In the genomic region with DNA sequence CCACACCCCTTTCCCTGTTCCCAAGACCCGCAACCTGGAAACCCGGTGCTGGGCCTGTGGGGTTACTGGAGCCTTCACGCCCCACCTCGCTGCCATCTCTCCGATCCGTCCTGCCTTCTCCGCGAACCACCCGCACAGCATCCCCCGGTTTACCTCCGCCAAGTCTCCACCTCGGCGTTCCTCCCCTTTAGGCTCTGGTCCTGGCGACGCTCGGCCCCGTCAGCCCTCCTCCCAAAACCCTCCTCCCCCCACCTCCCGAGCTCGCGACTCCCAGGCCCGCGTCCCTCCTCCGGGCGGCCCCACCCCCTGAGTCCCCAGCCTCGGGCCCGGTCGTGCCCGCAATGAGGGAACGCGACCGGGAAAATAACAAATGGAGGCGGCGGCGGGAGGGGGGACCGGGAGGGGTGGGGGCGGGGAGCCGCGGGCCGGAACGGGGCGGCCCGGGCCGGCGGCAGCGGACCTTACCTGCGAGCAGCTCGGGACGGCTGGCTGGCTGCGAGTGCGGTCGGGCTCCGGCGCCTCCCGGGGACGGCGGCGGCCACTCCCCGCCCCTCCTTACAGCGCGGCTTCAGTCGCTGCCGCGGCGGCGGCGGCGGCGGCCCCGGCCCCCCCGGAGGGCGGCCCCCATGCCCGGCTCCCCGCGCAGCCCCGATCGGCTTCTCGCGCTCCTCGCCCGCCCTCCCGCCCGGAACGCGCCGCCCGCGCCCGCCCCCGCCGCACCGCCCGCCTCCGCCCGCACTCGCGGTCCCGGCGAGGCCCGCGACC, we compare ENCODE assay signal across 8 mouse cellular contexts. TPM values are rescaled to one million over a fixed set of nuclear protein-coding genes. Genes with fewer than 3 reads are reported as not detected.
DNase-seq lines count a peak whose midpoint lies in the region; ATAC-seq and TF ChIP-seq lines count a peak whose summit lies in the region.

TSS of gene Gm45234 (minus strand) at position 191 of the 765 bp plus-strand sequence.
TSS of gene Atn1 (minus strand) at position 694 of the 765 bp plus-strand sequence.

- DNase-seq in spleen, adult 2 months (ENCODE audit: low read depth in 1 of 2, low spot score in 2 of 2) = peak in 1 of 2 experiments; percentile 11
- no peak for DNase-seq in spleen, postnatal 36 days (ENCODE audit: low spot score in 2 of 2)
- DNase-seq in brain, embryonic 14.5 days (ENCODE audit: low read depth) = peak; percentile 87
- peak; percentile 79 for DNase-seq in forebrain, embryonic 14.5 days (ENCODE audit: low spot score)
- DNase-seq in limb, embryonic 11.5 days (ENCODE audit: low spot score) = peak; percentile 80
- DNase-seq in midbrain, embryonic 10.5 days (ENCODE audit: low spot score) = peak; percentile 81
- peak; percentile 52 for DNase-seq in thymus, postnatal 36 days

- H3K4me2 ChIP-seq in forebrain, embryonic 14.5 days (ENCODE audit: low read length) = peak within 1 kb of the TSS; percentile 65
- peak within 1 kb of the TSS; percentile 80 for H3K4me2 ChIP-seq in limb, embryonic 11.5 days (ENCODE audit: low read depth, severe bottlenecking)

- no peaks in the 10 kb centered on the region for H3K27me3 ChIP-seq in spleen, adult 2 months (ENCODE audit: control insufficient read depth, insufficient read depth, low read length)
- H3K27me3 ChIP-seq in forebrain, embryonic 14.5 days (replicated peaks; ENCODE audit: control insufficient read depth, insufficient read depth, low read length) = no peaks in the 10 kb centered on the region
- no peaks in the 10 kb centered on the region for H3K27me3 ChIP-seq in limb, embryonic 11.5 days (ENCODE audit: control insufficient read depth, insufficient read depth, low read length)
- no peaks in the 10 kb centered on the region for H3K27me3 ChIP-seq in midbrain, embryonic 10.5 days (ENCODE audit: low read depth, poor library complexity, severe bottlenecking)

- peak within 1 kb of the TSS; percentile 91 for H3K4me3 ChIP-seq in spleen, adult 2 months (ENCODE audit: extremely low read depth, insufficient read depth, insufficient read length)
- peak within 1 kb of the TSS; percentile 81 for H3K4me3 ChIP-seq in forebrain, embryonic 14.5 days (ENCODE audit: low read depth, low read length)
- peak within 1 kb of the TSS; percentile 74 for H3K4me3 ChIP-seq in limb, embryonic 11.5 days (ENCODE audit: low read depth, low read length)
- H3K4me3 ChIP-seq in midbrain, embryonic 10.5 days = peak within 1 kb of the TSS; percentile 90

- H3K36me3 ChIP-seq in spleen, adult 2 months (ENCODE audit: control insufficient read depth, insufficient read depth, low read length) = no peaks in the 10 kb centered on the region
- H3K36me3 ChIP-seq in forebrain, embryonic 14.5 days (ENCODE audit: control insufficient read depth, insufficient read depth, low read length) = peaks cover 5% of the 10 kb centered on the region; the same call in 1 of the 2 replicates
- no peaks in the 10 kb centered on the region for H3K36me3 ChIP-seq in limb, embryonic 11.5 days (ENCODE audit: control insufficient read depth, insufficient read depth, low read length)
- H3K36me3 ChIP-seq in midbrain, embryonic 10.5 days = 0 out of 2 replicates have a peak, but pooled peaks cover 8% of the 10 kb centered on the region

- no peak for TF ChIP-seq CTCF in spleen, adult 2 months (IDR thresholded peaks at IDR 0.05; ENCODE audit: extremely low read depth, insufficient read depth, insufficient read length, insufficient replicate concordance)
- no peak for TF ChIP-seq CTCF in brain, embryonic 14.5 days (IDR thresholded peaks at IDR 0.05; ENCODE audit: borderline replicate concordance, extremely low read depth, insufficient read depth, insufficient read length)

- H3K9ac ChIP-seq in forebrain, embryonic 14.5 days (ENCODE audit: low read length) = peak within 1 kb of the TSS; percentile 96
- H3K9ac ChIP-seq in limb, embryonic 11.5 days (ENCODE audit: low read length) = peak within 1 kb of the TSS; percentile 95

- WGBS in spleen, adult 2 months = 2% methylated on average over 70 of the region's 100 CpGs
- under 1% methylated on average over 42 of the region's 100 CpGs for whole genome bisulfite sequencing in forebrain, embryonic 14.5 days
- WGBS in limb, embryonic 11.5 days = under 1% methylated on average over 60 of the region's 100 CpGs
- under 1% methylated on average over 73 of the region's 100 CpGs for WGBS in midbrain, embryonic 10.5 days

- H3K27ac ChIP-seq in spleen, adult 2 months (ENCODE audit: insufficient read depth, low read length) = peak within 1 kb of the TSS; percentile 63
- H3K27ac ChIP-seq in forebrain, embryonic 14.5 days (ENCODE audit: low read depth, low read length) = peak within 1 kb of the TSS; percentile 97
- peak within 1 kb of the TSS; percentile 98 for H3K27ac ChIP-seq in limb, embryonic 11.5 days (replicated peaks; ENCODE audit: low read depth, low read length)
- peak within 1 kb of the TSS; percentile 98 for H3K27ac ChIP-seq in midbrain, embryonic 10.5 days (replicated peaks)

- H3K4me1 ChIP-seq in spleen, adult 2 months (ENCODE audit: control insufficient read depth, insufficient read depth, insufficient read length) = no peaks in the 10 kb centered on the region; the same call in 1 of the 2 replicates
- H3K4me1 ChIP-seq in forebrain, embryonic 14.5 days (ENCODE audit: control insufficient read depth, insufficient read depth, low read length) = peaks cover 39% of the 10 kb centered on the region
- H3K4me1 ChIP-seq in limb, embryonic 11.5 days (ENCODE audit: control insufficient read depth, insufficient read depth, low read length) = peaks cover 32% of the 10 kb centered on the region
- H3K4me1 ChIP-seq in midbrain, embryonic 10.5 days = peaks cover 54% of the 10 kb centered on the region

- TF ChIP-seq POLR2A in spleen, adult 2 months (IDR thresholded peaks at IDR 0.05; ENCODE audit: low read depth, low read length) = no peak
- TF ChIP-seq POLR2A in brain, embryonic 14.5 days (IDR thresholded peaks at IDR 0.05; ENCODE audit: borderline replicate concordance, extremely low read depth, insufficient read depth, insufficient read length, poor library complexity, severe bottlenecking) = no peak

- no peaks in the 10 kb centered on the region for H3K9me3 ChIP-seq in forebrain, embryonic 14.5 days (replicated peaks; ENCODE audit: control insufficient read depth, low read length)
- no peaks in the 10 kb centered on the region for H3K9me3 ChIP-seq in limb, embryonic 11.5 days (ENCODE audit: control insufficient read depth, low read length)
- no peaks in the 10 kb centered on the region for H3K9me3 ChIP-seq in midbrain, embryonic 10.5 days (replicated peaks)

- ATAC-seq in forebrain, embryonic 14.5 days = peak; percentile 65
- peak; percentile 43 for ATAC-seq in hematopoietic stem cell, adult 5-6 weeks (replicated peaks in 1 of 2; ENCODE audit: insufficient read depth in 1 of 2, low FRiP score in 2 of 2, low TSS enrichment in 1 of 2, low read depth in 1 of 2, poor library complexity in 2 of 2, severe bottlenecking in 2 of 2)
- ATAC-seq in limb, embryonic 11.5 days (ENCODE audit: insufficient number of reproducible peaks, low FRiP score, low TSS enrichment, low read depth) = peak; percentile 61

RNA-seq across cellular contexts. Expression of gene Gm45234, which starts in this region (rescaled TPM):
- not detected in 2 replicates for polyA plus RNA-seq in spleen, adult 2 months (2012; rRNA removed)
- polyA plus RNA-seq in brain, embryonic 14.5 days (2012; rRNA removed) = not detected in 2 replicates
- polyA plus RNA-seq in forebrain, embryonic 14.5 days (2014; fragmentation: Nextera tagmentation; extraction: Ambion mirVana) = not detected in 2 replicates
- not detected in 2 replicates for total RNA-seq in hematopoietic stem cell, adult 5-6 weeks (2017)
- 0.13 TPM in 1 of 2 replicates, not detected in the other for polyA plus RNA-seq in limb, embryonic 11.5 days (2014; fragmentation: Nextera tagmentation; extraction: Ambion mirVana)
- not detected in 2 replicates for polyA plus RNA-seq in midbrain, embryonic 10.5 days (2016; fragmentation: Nextera tagmentation; extraction: Ambion mirVana)

RNA-seq across cellular contexts. Expression of gene Atn1, which starts in this region (rescaled TPM):
- 37.4 and 41.3 TPM in 2 replicates for polyA plus RNA-seq in spleen, adult 2 months (2012; rRNA removed)
- 62.8 and 136 TPM in 2 replicates for polyA plus RNA-seq in brain, embryonic 14.5 days (2012; rRNA removed)
- 12.2 and 16.6 TPM in 2 replicates for polyA plus RNA-seq in forebrain, embryonic 14.5 days (2014; fragmentation: Nextera tagmentation; extraction: Ambion mirVana)
- total RNA-seq in hematopoietic stem cell, adult 5-6 weeks (2017) = 5.9 and 6.0 TPM in 2 replicates
- polyA plus RNA-seq in limb, embryonic 11.5 days (2014; fragmentation: Nextera tagmentation; extraction: Ambion mirVana) = 13.1 and 14.0 TPM in 2 replicates
- 10.2 and 10.5 TPM in 2 replicates for polyA plus RNA-seq in midbrain, embryonic 10.5 days (2016; fragmentation: Nextera tagmentation; extraction: Ambion mirVana)

Comparison
In these comparisons a context has a peak if more than half of its experiments do, and no peak if none do; other contexts are left out.
1. DNase-seq: peak in brain, embryonic 14.5 days (single experiment), forebrain, embryonic 14.5 days (single experiment), limb, embryonic 11.5 days (single experiment), midbrain, embryonic 10.5 days (single experiment) and thymus, postnatal 36 days (2 of 2); none in spleen, postnatal 36 days (0 of 2).
2. Peak in every context shown above with its lines, with median percentiles within 50 percentile points of each other: H3K27ac ChIP-seq, H3K4me3 ChIP-seq and ATAC-seq.